Mouse (Mus musculus) neural tube, embryonic 11.5 days (tissue): ENCODE results near the gene Vdr. TPM values are rescaled to one million over a fixed set of nuclear protein-coding genes. Genes with fewer than 3 reads are reported as not detected.

Source experiments
- ATAC-seq: fragments of 200-750 bp; cut with Nextera tagmentation; 2 replicates; pipeline ENCODE4 v1.8.0; 2017; ENCODE audit warnings: moderate number of reproducible peaks, mild to moderate bottlenecking, moderate TSS enrichment, moderate library complexity; ENCODE audit not compliant: insufficient read depth, low FRiP score, low TSS enrichment
- DNase-seq: peaks from one replicate; pipeline ENCODE4 v3.0.0-alpha.2; 2015; ENCODE audit warnings: low spot score
- H3K27ac ChIP-seq: fragments of 300-500 bp; sonication (generic); 2 replicates; pipeline ENCODE4 v1.5.1; 2014; ENCODE audit warnings: low read depth, mild to moderate bottlenecking, low read length
- H3K27me3 ChIP-seq: fragments of 300-500 bp; sonication (generic); 2 replicates; pipeline ENCODE4 v1.6.1; 2014; ENCODE audit warnings: mild to moderate bottlenecking, low read length, mixed read lengths; ENCODE audit not compliant: control insufficient read depth, insufficient read depth
- H3K36me3 ChIP-seq: fragments of 300-500 bp; sonication (generic); 2 replicates; pipeline ENCODE4 v1.6.1; 2014; ENCODE audit warnings: mild to moderate bottlenecking, low read length, moderate library complexity, mixed read lengths; ENCODE audit not compliant: control insufficient read depth, insufficient read depth
- H3K4me1 ChIP-seq: fragments of 300-500 bp; sonication (generic); 2 replicates; pipeline ENCODE4 v1.6.1; 2014; ENCODE audit warnings: low read length, mixed read lengths; ENCODE audit not compliant: control insufficient read depth, insufficient read depth
- H3K4me2 ChIP-seq: fragments of 300-500 bp; sonication (generic); 2 replicates; pipeline ENCODE4 v1.6.1; 2014; ENCODE audit warnings: low read depth, mild to moderate bottlenecking, moderate library complexity
- H3K4me3 ChIP-seq: fragments of 300-500 bp; sonication (generic); 2 replicates; pipeline ENCODE4 v1.5.1; 2014; ENCODE audit warnings: low read depth, low read length
- H3K9ac ChIP-seq: fragments of 300-500 bp; sonication (generic); 2 replicates; pipeline ENCODE4 v1.6.1; 2014; ENCODE audit warnings: mild to moderate bottlenecking, low read length
- H3K9me3 ChIP-seq: fragments of 300-500 bp; sonication (generic); 2 replicates; pipeline ENCODE4 v1.6.1; 2016; ENCODE audit warnings: low read length; ENCODE audit not compliant: control insufficient read depth
- WGBS: fragments of 180-500 bp; shearing (Covaris S2); extraction: QIAGEN DNeasy Blood & Tissue Kit; methylation state at CpG from one replicate; pipeline ENCODE4 v1.1.7; 2014; 5-methylcytosine and 5-hydroxymethylcytosine counted together
- polyA plus RNA-seq: library from polyadenylated mRNA; unstranded; fragments of >200 nt; fragmentation: Nextera tagmentation; extraction: Ambion mirVana; gene quantifications from 2 replicates; pipeline ENCODE4 v1.2.1, GENCODE M21; 2014

Vdr gene
- polyA plus RNA-seq, 1 experiment from 2014 or later, result 0.16 TPM

DNA sequence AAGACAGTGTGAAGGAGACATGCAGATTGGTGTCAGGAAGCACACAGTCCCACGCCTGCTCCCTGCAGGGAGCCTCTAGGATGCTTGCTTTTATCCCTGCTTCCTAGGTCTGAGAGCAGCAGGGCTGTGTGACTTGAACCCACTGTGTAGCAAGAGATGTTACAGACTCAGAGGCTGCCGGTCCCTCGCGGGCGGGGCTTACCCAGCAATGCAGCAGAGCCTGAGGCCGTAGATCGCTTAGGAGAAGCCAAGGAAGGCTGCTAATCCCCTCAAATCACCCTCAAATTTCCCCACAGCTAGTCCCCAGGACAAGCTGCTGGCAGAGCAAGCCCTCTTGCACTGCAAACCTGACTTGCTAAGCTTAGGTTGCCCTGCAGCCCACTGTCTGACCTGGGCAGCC is 38.3 kb upstream of the Vdr start:
- H3K27ac ChIP-seq, result no peak overlapping the region
- H3K4me1 ChIP-seq, result no peaks in the 10 kb centered on the region
- no peak overlapping the region for H3K4me3 ChIP-seq
- no peaks in the 10 kb centered on the region for H3K27me3 ChIP-seq
- H3K9me3 ChIP-seq, result no peaks in the 10 kb centered on the region
- H3K36me3 ChIP-seq, result no peaks in the 10 kb centered on the region
- ATAC-seq, result no peak
- WGBS, result 60% methylated on average over 7 of the region's 7 CpGs
- no peak for DNase-seq
- no peak overlapping the region for H3K9ac ChIP-seq
- no peak overlapping the region for H3K4me2 ChIP-seq

DNA sequence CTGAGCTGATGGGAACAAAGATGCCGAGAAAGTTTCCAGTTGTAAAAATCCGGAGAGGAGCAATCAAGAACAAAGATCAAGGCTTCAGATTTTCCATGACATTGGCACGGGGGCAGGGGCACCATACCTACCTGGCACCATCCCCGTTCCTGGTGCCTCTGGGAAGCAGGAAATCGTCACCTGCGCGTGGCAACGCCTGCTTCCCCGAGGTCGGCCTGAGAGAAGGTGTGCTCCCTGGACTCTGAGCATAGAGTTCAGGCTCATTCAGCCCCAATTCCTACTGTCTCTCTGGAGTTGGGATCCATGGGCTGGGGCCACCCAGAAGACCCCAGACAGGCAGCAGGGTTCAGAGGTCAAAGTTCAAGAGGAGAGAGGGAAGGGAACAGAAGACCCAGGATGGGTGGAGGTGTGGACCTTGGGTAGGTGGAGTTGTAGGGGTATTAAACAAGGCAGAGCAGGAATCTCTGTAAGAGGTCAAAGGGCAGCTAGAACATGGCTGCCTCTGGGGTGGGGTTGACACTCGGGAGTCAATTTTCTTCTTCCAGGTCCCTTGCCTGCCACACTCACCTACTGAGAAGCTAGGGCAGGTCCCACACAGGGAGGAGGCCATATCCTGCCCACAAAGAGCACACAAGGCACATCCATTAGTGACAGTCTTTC is 35.4 kb upstream of the Vdr start:
- H3K4me1 ChIP-seq, result no peaks in the 10 kb centered on the region
- H3K36me3 ChIP-seq, result no peaks in the 10 kb centered on the region
- no peak overlapping the region for H3K4me3 ChIP-seq
- 84% methylated on average over 11 of the region's 11 CpGs for WGBS
- no peak overlapping the region for H3K27ac ChIP-seq
- no peaks in the 10 kb centered on the region for H3K27me3 ChIP-seq
- H3K9ac ChIP-seq, result no peak overlapping the region
- DNase-seq (no peak), ATAC-seq (no peak)
- no peaks in the 10 kb centered on the region for H3K9me3 ChIP-seq
- no peak overlapping the region for H3K4me2 ChIP-seq

DNA sequence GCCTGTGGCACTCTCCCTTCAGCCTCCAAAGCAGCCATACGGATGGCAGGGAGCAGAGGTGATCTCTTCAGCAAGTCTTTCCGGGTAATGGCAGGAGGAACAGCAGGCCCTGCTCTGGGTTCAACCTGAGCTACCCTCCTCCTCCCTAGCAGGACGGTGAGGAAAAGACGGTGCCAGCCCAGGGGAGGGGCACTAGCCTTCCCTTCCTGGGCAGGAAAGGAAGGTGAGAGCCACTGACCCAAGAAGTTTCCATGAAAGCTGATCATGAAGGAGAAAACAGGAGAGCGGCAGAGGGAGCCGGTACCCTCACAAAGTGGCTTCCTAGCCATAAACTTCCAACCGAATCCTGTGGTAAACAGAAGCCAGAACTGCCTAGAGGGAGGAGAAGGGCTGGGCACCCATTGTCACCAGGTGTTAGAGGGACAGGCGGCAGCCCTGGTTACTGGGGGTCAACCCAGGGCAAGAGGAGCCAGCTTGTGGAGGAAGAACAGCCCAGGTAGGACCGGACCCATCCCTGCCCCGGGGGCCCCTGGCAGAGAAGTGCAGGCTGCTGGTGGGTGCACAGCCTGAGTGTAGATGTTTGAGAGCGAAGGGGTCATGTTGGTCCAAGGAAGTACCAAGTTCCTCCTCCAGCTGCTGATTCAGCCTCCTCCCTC is 34.6 kb upstream of the Vdr start:
- Histone ChIP-seq H3K4me3 (no peak overlapping the region), H3K4me2 (no peak overlapping the region), H3K9ac (no peak overlapping the region), H3K27me3 (no peaks in the 10 kb centered on the region), H3K27ac (no peak overlapping the region), H3K4me1 (no peaks in the 10 kb centered on the region), H3K36me3 (no peaks in the 10 kb centered on the region), H3K9me3 (no peaks in the 10 kb centered on the region)
- DNase-seq (no peak), ATAC-seq (no peak)
- 68% methylated on average over 11 of the region's 11 CpGs for WGBS

DNA sequence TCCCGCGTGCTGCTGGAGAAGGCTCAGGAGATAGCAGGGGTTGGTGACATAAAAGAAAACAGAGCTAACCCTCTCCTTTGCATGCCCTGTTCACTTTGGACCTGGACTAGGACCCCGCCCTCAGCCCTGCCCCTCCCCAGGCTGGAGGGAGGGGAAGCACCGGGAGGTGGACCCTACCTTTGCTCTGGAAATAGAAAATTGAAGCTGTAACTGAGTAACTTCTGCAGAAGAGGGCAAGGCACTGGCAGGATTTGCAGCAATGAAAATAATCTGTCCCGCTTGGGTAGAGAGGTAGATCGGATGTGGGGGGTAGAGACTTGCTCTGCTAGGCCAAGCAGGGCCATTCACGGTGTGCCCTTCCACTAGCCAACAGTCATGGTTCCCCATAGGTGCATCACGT is 32.9 kb upstream of the Vdr start:
- Histone ChIP-seq H3K9me3 (no peaks in the 10 kb centered on the region), H3K4me1 (no peaks in the 10 kb centered on the region), H3K27me3 (no peaks in the 10 kb centered on the region), H3K36me3 (no peaks in the 10 kb centered on the region), H3K27ac (no peak overlapping the region), H3K9ac (no peak overlapping the region), H3K4me2 (no peak overlapping the region), H3K4me3 (no peak overlapping the region)
- ATAC-seq, result no peak
- DNase-seq, result no peak
- WGBS, result 96% methylated on average over 8 of the region's 8 CpGs

DNA sequence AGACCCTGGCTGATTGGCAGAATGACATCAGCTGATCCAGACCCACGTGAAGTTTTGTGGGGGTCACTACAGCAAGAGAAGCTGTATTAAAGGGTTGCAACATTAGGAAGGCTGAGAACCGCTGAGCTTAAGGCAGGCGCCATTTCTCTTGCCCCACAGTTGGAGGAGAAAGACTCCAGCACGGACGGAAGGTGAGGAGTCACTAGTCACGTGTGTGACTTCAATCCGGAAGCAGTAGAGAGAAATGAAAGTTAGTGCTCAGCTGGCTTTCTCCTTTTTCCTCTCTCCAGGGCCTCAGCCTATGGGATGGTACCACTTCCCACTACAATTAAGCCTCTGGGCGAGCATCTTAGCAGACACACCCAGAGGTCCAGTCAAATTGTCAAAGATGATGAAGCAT is 32.1 kb upstream of the Vdr start:
- Histone ChIP-seq H3K36me3 (no peaks in the 10 kb centered on the region), H3K27me3 (no peaks in the 10 kb centered on the region), H3K9me3 (no peaks in the 10 kb centered on the region), H3K4me1 (no peaks in the 10 kb centered on the region), H3K4me3 (no peak overlapping the region), H3K9ac (no peak overlapping the region), H3K4me2 (no peak overlapping the region), H3K27ac (no peak overlapping the region)
- ATAC-seq, result no peak
- 79% methylated on average over 8 of the region's 8 CpGs for WGBS
- DNase-seq, result no peak

DNA sequence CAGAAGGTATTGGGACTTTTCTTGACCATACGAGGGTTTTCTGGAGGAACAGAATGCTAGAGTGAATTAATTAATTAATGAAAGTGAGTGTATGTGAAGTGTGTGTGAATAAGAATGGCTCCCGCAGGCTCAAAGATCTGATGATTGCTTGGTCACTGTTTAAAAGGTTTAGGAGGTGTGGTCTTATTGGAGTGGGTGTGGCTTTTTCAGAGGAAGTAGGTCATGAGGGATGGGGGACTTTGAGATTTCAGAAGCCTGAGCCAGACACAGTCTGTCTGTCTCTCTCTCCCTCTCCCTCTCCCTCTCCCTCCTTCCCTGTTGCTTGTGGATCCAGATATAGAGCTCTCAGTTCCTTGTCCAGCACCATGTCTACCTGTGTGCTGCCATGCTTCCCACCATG is 30.9 kb upstream of the Vdr start:
- Histone ChIP-seq H3K27me3 (no peaks in the 10 kb centered on the region), H3K9me3 (no peaks in the 10 kb centered on the region), H3K4me2 (no peak overlapping the region), H3K36me3 (no peaks in the 10 kb centered on the region), H3K4me3 (no peak overlapping the region), H3K27ac (no peak overlapping the region), H3K9ac (no peak overlapping the region), H3K4me1 (no peaks in the 10 kb centered on the region)
- 92% methylated on average over 2 of the region's 2 CpGs for WGBS
- no peak for DNase-seq
- no peak for ATAC-seq

DNA sequence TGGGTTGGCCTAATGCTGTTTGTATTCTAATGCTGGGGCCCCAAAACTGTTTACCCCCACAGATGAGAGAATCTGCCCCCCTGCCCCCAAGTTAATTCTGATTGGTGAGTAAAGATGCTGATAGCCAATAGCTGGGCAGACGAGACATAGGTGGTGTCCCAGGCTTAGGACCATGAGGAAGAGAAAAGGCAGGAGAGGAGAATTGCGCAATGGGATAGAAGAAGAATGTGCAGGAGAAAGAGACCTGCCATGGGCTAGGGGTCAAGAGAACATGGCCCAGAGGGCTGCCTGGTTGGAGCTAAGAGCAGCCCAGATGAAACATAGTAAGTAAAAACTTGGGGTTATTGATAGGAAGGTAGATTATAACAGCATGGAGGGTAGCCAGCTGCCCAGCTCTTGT is 29.7 kb upstream of the Vdr start:
- 79% methylated on average over 2 of the region's 2 CpGs for WGBS
- Histone ChIP-seq H3K27ac (no peak overlapping the region), H3K4me3 (no peak overlapping the region), H3K9me3 (no peaks in the 10 kb centered on the region), H3K27me3 (no peaks in the 10 kb centered on the region), H3K4me1 (no peaks in the 10 kb centered on the region), H3K36me3 (no peaks in the 10 kb centered on the region), H3K4me2 (no peak overlapping the region), H3K9ac (no peak overlapping the region)
- no peak for ATAC-seq
- no peak for DNase-seq

DNA sequence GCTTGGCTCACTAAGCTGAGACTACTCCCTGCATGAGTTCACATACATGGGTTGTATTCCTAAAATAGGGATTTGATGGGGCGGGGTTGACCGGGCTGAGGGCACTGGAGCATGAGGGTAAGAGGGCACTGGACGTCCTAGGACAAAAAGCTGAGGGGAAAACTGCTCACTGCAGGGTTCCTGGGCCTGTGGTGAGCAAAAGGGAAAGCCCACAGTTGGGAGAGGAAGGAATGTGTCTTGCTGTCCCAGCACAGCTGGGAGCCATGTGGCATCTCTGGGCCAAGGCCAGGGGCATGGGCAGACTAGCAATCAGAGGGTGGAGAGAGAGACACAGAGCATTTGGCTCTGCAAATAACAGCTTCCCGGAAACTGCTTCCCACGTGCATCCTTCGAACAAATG is 28.1 kb upstream of the Vdr start:
- Histone ChIP-seq H3K9me3 (no peaks in the 10 kb centered on the region), H3K27me3 (no peaks in the 10 kb centered on the region), H3K4me1 (no peaks in the 10 kb centered on the region), H3K9ac (no peak overlapping the region), H3K36me3 (no peaks in the 10 kb centered on the region), H3K4me2 (no peak overlapping the region), H3K27ac (no peak overlapping the region), H3K4me3 (no peak overlapping the region)
- no peak for ATAC-seq
- 60% methylated on average over 6 of the region's 6 CpGs for WGBS
- no peak for DNase-seq

DNA sequence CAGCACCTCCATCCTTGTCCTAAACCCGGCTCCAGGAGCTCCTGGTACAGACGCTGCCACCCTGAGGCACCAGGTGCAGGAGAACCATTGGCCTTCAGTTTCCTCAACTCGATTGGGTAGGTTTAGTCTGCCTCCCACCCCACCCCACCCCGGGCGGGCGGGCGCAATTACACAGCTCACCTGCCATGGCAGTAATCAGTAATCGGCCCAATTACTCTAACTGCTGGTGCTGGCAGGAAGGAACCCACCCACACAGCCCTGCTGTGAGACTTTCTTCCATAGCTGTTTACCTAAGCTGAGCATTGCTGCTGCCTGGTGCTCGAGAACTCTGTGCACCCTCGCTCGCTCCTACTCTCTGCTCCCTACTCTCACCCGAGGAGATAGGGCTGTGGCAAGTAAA is 22.0 kb upstream of the Vdr start:
- ATAC-seq (no peak), DNase-seq (no peak)
- H3K27me3 ChIP-seq, result no peaks in the 10 kb centered on the region
- no peak overlapping the region for H3K4me3 ChIP-seq
- H3K4me1 ChIP-seq, result no peaks in the 10 kb centered on the region
- no peak overlapping the region for H3K27ac ChIP-seq
- H3K9ac ChIP-seq, result no peak overlapping the region
- H3K36me3 ChIP-seq, result no peaks in the 10 kb centered on the region
- 85% methylated on average over 12 of the region's 12 CpGs for WGBS
- H3K9me3 ChIP-seq, result no peaks in the 10 kb centered on the region
- no peak overlapping the region for H3K4me2 ChIP-seq
